Mouse (Mus musculus) cortical plate, adult 2 months (tissue): ENCODE data around the gene Mvb12b. TPM values are rescaled to one million over a fixed set of nuclear protein-coding genes. Genes with fewer than 3 reads are reported as not detected.

ENCODE experiments used
- H3K27ac ChIP-seq: fragments of 200-500 bp; 2 replicates; pipeline ENCODE4 v1.5.1; 2012; ENCODE audit warnings: low read length, control low read depth, inconsistent platforms; ENCODE audit not compliant: insufficient read depth
- H3K4me1 ChIP-seq: fragments of 200-500 bp; 2 replicates; pipeline ENCODE4 v1.6.1; 2011; ENCODE audit warnings: low read length; ENCODE audit not compliant: control insufficient read depth, insufficient read depth
- H3K4me3 ChIP-seq: fragments of 200-500 bp; 2 replicates; pipeline ENCODE4 v1.5.1; 2011; ENCODE audit warnings: mild to moderate bottlenecking, low read length, control low read depth; ENCODE audit not compliant: insufficient read depth
- CTCF ChIP-seq: fragments of 200-500 bp; IDR thresholded peaks from 2 replicates; pipeline ENCODE4 v1.5.1; 2011; ENCODE audit warnings: mild to moderate bottlenecking, control low read depth, low read length; ENCODE audit not compliant: insufficient read depth; ENCODE audit errors: extremely low read depth
- POLR2A ChIP-seq: fragments of 200-500 bp; IDR thresholded peaks from 2 replicates; pipeline ENCODE4 v1.6.1; 2011; ENCODE audit warnings: mild to moderate bottlenecking, low read length, control low read depth; ENCODE audit not compliant: insufficient read depth; ENCODE audit errors: extremely low read depth
- polyA plus RNA-seq: library from polyadenylated mRNA; depleted of rRNA; stranded (reverse); fragments of >200 nt; gene quantifications from 2 replicates; pipeline ENCODE4 v1.2.3, GENCODE M21; 2012

The Mvb12b gene
- polyA plus RNA-seq, 1 experiment: 70.7 TPM

- no peak overlapping the region for H3K27ac ChIP-seq
- no peaks in the 10 kb centered on the region for H3K4me1 ChIP-seq
- H3K4me3 ChIP-seq: no peak overlapping the region
- no peak for TF ChIP-seq POLR2A
- no peak for TF ChIP-seq CTCF
These were observed 174.9 kb downstream of the Mvb12b start for GRCm38 (mm10) chr2:33712811-33713210.

- no peak overlapping the region for H3K27ac ChIP-seq
- H3K4me3 ChIP-seq: no peak overlapping the region
- H3K4me1 ChIP-seq: no peaks in the 10 kb centered on the region
- TF ChIP-seq POLR2A: no peak
- no peak for TF ChIP-seq CTCF
These were observed 178.9 kb downstream of the Mvb12b start for GRCm38 (mm10) chr2:33708831-33709230.

GRCm38 (mm10) chr2:33708096-33708495 is 179.7 kb downstream of the Mvb12b start:
- Histone ChIP-seq H3K27ac (no peak overlapping the region), H3K4me3 (no peak overlapping the region), H3K4me1 (no peaks in the 10 kb centered on the region)
- TF ChIP-seq POLR2A (no peak), CTCF (no peak)

GRCm38 (mm10) chr2:33706403-33706802 is 181.3 kb downstream of the Mvb12b start:
- H3K27ac ChIP-seq: no peak overlapping the region
- TF ChIP-seq POLR2A (no peak), CTCF (no peak)

GRCm38 (mm10) chr2:33705687-33706320 is 181.9 kb downstream of the Mvb12b start:
- H3K4me3 ChIP-seq: no peak overlapping the region
- no peak for TF ChIP-seq CTCF
- TF ChIP-seq POLR2A: no peak
- no peaks in the 10 kb centered on the region for H3K4me1 ChIP-seq
- H3K27ac ChIP-seq: no peak overlapping the region

More at GRCm38 (mm10) chr2:33706403-33706802, 181.3 kb downstream of the Mvb12b start:
- no peaks in the 10 kb centered on the region for H3K4me1 ChIP-seq
- H3K4me3 ChIP-seq: no peak overlapping the region

- TF ChIP-seq POLR2A (no peak), CTCF (no peak)
- Histone ChIP-seq H3K4me3 (no peak overlapping the region), H3K4me1 (no peaks in the 10 kb centered on the region), H3K27ac (no peak overlapping the region)
These were observed 184.5 kb downstream of the Mvb12b start for GRCm38 (mm10) chr2:33703286-33703685.

GRCm38 (mm10) chr2:33702705-33703104 is 185.0 kb downstream of the Mvb12b start:
- H3K4me3 ChIP-seq: no peak overlapping the region
- TF ChIP-seq POLR2A (no peak), CTCF (no peak)
- H3K4me1 ChIP-seq: no peaks in the 10 kb centered on the region
- H3K27ac ChIP-seq: no peak overlapping the region

- Histone ChIP-seq H3K4me1 (no peaks in the 10 kb centered on the region), H3K27ac (no peak overlapping the region), H3K4me3 (no peak overlapping the region)
- TF ChIP-seq CTCF: no peak
- TF ChIP-seq POLR2A: no peak
These were observed 186.3 kb downstream of the Mvb12b start for GRCm38 (mm10) chr2:33701446-33701815.

GRCm38 (mm10) chr2:33700581-33701445 is 186.9 kb downstream of the Mvb12b start:
- H3K4me1 ChIP-seq: no peaks in the 10 kb centered on the region
- no peak overlapping the region for H3K27ac ChIP-seq
- H3K4me3 ChIP-seq: no peak overlapping the region
- TF ChIP-seq CTCF (no peak), POLR2A (no peak)

- no peak overlapping the region for H3K4me3 ChIP-seq
- 0 out of 2 replicates have a peak, but pooled peaks have one; percentile 1 for TF ChIP-seq CTCF
- TF ChIP-seq POLR2A: no peak
These were observed 188.8 kb downstream of the Mvb12b start for GRCm38 (mm10) chr2:33698898-33699297.

More at GRCm38 (mm10) chr2:33698898-33699297, 188.8 kb downstream of the Mvb12b start:
- H3K4me1 ChIP-seq: no peaks in the 10 kb centered on the region
- H3K27ac ChIP-seq: no peak overlapping the region
